Mouse (Mus musculus): Measurements from ENCODE around the gene Trip12. TPM values are rescaled to one million over a fixed set of nuclear protein-coding genes. Genes with fewer than 3 reads are reported as not detected.

The Trip12 gene
- polyA plus RNA-seq, 1 experiment from 2014 or later = 67.4 TPM

DNA sequence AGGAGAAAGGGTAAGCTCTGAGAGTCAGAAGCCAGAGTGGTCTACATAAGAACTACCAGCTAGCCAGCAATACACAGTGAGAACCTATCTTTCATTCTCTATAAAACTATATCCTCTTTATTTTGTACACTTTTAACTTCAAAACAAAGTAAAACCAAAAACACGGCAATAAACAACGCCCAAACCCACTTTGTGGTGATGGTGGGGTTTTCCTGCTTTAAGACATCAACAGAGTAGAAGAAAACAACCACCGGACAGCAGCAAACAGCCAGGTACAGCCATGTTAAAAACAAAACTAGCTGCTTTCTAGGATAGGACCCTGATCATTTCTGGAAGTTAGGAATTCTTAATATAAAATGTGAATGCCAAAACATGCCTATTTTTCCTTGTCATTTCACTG is 59.7 kb downstream of the Trip12 start:
- H3K9ac ChIP-seq (replicated peaks; ENCODE audit: low read depth, low read length) = no peak overlapping the region
- 98% methylated on average over 3 of the region's 3 CpGs for WGBS
- H3K9me3 ChIP-seq (ENCODE audit: control insufficient read depth, low read length) = no peaks in the 10 kb centered on the region
- H3K4me1 ChIP-seq (ENCODE audit: control insufficient read depth, insufficient read depth, low read length) = no peaks in the 10 kb centered on the region
- H3K36me3 ChIP-seq (ENCODE audit: control insufficient read depth, insufficient read depth, low read length) = peaks cover 4% of the 10 kb centered on the region
- no peak overlapping the region for H3K4me3 ChIP-seq (ENCODE audit: low read depth, low read length)
- no peak overlapping the region for H3K27ac ChIP-seq (ENCODE audit: low read depth, low read length)
- no peak for ATAC-seq (ENCODE audit: low read depth)
- H3K4me2 ChIP-seq (ENCODE audit: low read depth, low read length) = no peak overlapping the region
- no peaks in the 10 kb centered on the region for H3K27me3 ChIP-seq (ENCODE audit: control insufficient read depth, insufficient read depth, low read length)

DNA sequence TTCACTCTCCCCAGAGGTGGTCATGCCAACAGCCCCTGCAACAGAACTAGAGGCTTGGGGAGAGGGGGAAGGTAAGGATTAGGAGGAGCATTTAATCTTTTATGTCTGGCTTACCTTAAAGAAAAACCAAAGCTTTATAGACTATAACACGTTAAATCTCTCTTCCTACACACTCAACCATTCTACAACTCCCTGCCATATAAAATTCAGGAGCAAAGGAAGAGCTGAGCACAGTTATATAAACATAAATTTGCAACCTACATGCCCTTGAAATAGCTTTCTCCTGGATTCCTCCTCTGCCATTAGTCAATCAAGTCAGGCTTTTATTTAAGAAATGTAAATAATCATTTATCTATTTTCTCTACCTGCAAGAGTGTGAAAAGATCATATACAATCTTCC is 62.9 kb downstream of the Trip12 start:
- no peak overlapping the region for H3K27ac ChIP-seq (ENCODE audit: low read depth, low read length)
- no peaks in the 10 kb centered on the region for H3K4me1 ChIP-seq (ENCODE audit: control insufficient read depth, insufficient read depth, low read length)
- peaks cover 7% of the 10 kb centered on the region; the same call in 1 of the 2 replicates for H3K36me3 ChIP-seq (ENCODE audit: control insufficient read depth, insufficient read depth, low read length)
- no peaks in the 10 kb centered on the region for H3K27me3 ChIP-seq (ENCODE audit: control insufficient read depth, insufficient read depth, low read length)
- 78% methylated on average over 1 of the region's 1 CpGs for WGBS
- no peak overlapping the region for H3K4me2 ChIP-seq (ENCODE audit: low read depth, low read length)
- H3K9ac ChIP-seq (replicated peaks; ENCODE audit: low read depth, low read length) = no peak overlapping the region
- no peak overlapping the region for H3K4me3 ChIP-seq (ENCODE audit: low read depth, low read length)
- no peaks in the 10 kb centered on the region for H3K9me3 ChIP-seq (ENCODE audit: control insufficient read depth, low read length)
- ATAC-seq (ENCODE audit: low read depth) = no peak

DNA sequence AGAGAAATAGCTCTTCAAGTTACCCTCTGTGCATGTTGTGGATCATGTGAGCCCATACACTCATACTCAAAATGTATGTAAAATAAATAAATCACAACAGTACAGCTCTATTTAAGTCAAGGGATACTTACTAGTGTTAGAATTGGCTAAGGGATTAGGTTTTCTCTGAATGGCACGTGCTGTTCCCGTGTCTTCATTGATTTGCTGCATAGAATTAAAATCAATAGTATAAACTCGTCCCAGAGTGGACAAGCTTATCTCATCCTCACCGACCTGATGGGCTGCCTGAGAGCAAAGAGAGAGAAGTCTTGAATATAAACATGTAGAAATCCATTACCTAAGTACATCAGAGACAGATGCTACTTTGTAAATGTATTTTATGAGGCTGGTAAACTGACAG is 81.5 kb downstream of the Trip12 start:
- H3K9me3 ChIP-seq (ENCODE audit: control insufficient read depth, low read length) = no peaks in the 10 kb centered on the region
- no peak for ATAC-seq (ENCODE audit: low read depth)
- H3K27me3 ChIP-seq (ENCODE audit: control insufficient read depth, insufficient read depth, low read length) = no peaks in the 10 kb centered on the region
- H3K27ac ChIP-seq (ENCODE audit: low read depth, low read length) = no peak overlapping the region
- H3K4me2 ChIP-seq (ENCODE audit: low read depth, low read length) = no peak overlapping the region
- no peaks in the 10 kb centered on the region for H3K4me1 ChIP-seq (ENCODE audit: control insufficient read depth, insufficient read depth, low read length)
- H3K36me3 ChIP-seq (ENCODE audit: control insufficient read depth, insufficient read depth, low read length) = peaks cover 48% of the 10 kb centered on the region
- no peak overlapping the region for H3K4me3 ChIP-seq (ENCODE audit: low read depth, low read length)
- H3K9ac ChIP-seq (replicated peaks; ENCODE audit: low read depth, low read length) = no peak overlapping the region
- 90% methylated on average over 4 of the region's 4 CpGs for WGBS

DNA sequence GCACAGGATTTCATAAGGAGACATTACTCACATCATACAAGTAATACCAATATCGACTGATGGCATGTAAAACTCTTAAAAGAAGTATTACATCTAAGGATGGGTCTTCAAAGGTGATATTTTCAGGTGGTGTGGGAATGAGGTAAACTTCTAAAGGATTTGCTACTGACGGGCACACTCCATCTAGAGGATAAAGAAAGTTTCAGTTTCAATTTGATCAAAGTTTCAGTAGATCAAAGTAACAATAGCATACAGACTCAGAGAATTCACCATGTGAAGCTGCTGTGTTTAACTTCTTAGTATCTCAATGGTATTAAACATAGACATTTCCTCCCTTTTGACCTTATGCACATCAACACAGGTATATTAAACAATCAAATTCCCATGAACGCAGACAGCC is 98.2 kb downstream of the Trip12 start:
- Histone ChIP-seq H3K4me2 (ENCODE audit: low read depth, low read length) (no peak overlapping the region), H3K9me3 (ENCODE audit: control insufficient read depth, low read length) (no peaks in the 10 kb centered on the region), H3K36me3 (ENCODE audit: control insufficient read depth, insufficient read depth, low read length) (peaks cover 37% of the 10 kb centered on the region), H3K27me3 (ENCODE audit: control insufficient read depth, insufficient read depth, low read length) (no peaks in the 10 kb centered on the region), H3K9ac (replicated peaks; ENCODE audit: low read depth, low read length) (no peak overlapping the region), H3K4me1 (ENCODE audit: control insufficient read depth, insufficient read depth, low read length) (no peaks in the 10 kb centered on the region), H3K4me3 (ENCODE audit: low read depth, low read length) (no peak overlapping the region), H3K27ac (ENCODE audit: low read depth, low read length) (no peak overlapping the region)
- WGBS = 95% methylated on average over 3 of the region's 3 CpGs
- ATAC-seq (ENCODE audit: low read depth) = no peak

DNA sequence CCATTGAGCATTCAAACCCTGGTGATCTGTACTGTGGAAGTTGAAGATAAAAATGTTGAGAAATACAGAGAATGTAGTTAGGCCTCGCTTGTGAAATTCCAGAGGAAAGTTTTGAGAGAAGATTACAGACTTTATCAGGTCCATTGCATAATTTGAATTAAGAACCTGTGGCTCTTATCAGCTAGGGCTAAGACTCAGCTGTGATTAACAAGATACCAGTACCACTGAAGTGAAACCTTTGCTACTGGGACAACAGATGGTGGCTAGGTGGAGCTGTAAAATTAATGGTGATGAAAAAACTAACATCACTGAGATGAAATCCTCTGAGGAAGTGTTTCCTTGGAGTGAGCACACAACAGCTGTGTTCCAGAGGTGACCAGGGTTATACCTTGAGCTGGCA is 100.2 kb downstream of the Trip12 start:
- no peak overlapping the region for H3K4me3 ChIP-seq (ENCODE audit: low read depth, low read length)
- H3K4me2 ChIP-seq (ENCODE audit: low read depth, low read length) = no peak overlapping the region
- no peaks in the 10 kb centered on the region for H3K27me3 ChIP-seq (ENCODE audit: control insufficient read depth, insufficient read depth, low read length)
- no peak overlapping the region for H3K27ac ChIP-seq (ENCODE audit: low read depth, low read length)
- WGBS = 96% methylated on average over 1 of the region's 1 CpGs
- ATAC-seq (ENCODE audit: low read depth) = no peak
- H3K36me3 ChIP-seq (ENCODE audit: control insufficient read depth, insufficient read depth, low read length) = peaks cover 39% of the 10 kb centered on the region
- no peak overlapping the region for H3K9ac ChIP-seq (replicated peaks; ENCODE audit: low read depth, low read length)
- H3K4me1 ChIP-seq (ENCODE audit: control insufficient read depth, insufficient read depth, low read length) = no peaks in the 10 kb centered on the region
- no peaks in the 10 kb centered on the region for H3K9me3 ChIP-seq (ENCODE audit: control insufficient read depth, low read length)

DNA sequence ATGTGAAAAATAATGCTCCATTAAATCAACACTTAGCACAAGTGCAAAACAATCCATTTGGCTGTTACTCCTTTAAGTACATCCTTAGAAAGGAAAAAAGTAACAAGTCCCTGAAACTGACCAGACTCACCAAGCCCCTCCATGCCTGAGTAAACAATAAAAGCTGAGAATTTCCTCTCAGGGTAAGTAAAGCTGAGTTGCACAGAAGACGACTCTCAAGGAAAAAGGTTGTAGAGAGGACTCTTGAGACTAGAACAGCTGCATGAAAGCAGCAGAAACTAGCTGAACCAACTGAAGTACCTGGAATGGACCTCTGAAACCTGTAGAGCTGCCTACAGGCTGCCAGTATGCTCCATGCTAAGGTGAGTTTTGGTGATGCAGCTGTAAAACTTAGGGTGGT is 103.2 kb downstream of the Trip12 start:
- no peak overlapping the region for H3K9ac ChIP-seq (replicated peaks; ENCODE audit: low read depth, low read length)
- no peak overlapping the region for H3K4me3 ChIP-seq (ENCODE audit: low read depth, low read length)
- no peak overlapping the region for H3K27ac ChIP-seq (ENCODE audit: low read depth, low read length)
- H3K4me2 ChIP-seq (ENCODE audit: low read depth, low read length) = no peak overlapping the region
- no peak for ATAC-seq (ENCODE audit: low read depth)
- 65% methylated on average over 1 of the region's 1 CpGs for WGBS
- H3K36me3 ChIP-seq (ENCODE audit: control insufficient read depth, insufficient read depth, low read length) = peaks cover 30% of the 10 kb centered on the region
- no peaks in the 10 kb centered on the region for H3K9me3 ChIP-seq (ENCODE audit: control insufficient read depth, low read length)
- H3K4me1 ChIP-seq (ENCODE audit: control insufficient read depth, insufficient read depth, low read length) = no peaks in the 10 kb centered on the region
- H3K27me3 ChIP-seq (ENCODE audit: control insufficient read depth, insufficient read depth, low read length) = no peaks in the 10 kb centered on the region

DNA sequence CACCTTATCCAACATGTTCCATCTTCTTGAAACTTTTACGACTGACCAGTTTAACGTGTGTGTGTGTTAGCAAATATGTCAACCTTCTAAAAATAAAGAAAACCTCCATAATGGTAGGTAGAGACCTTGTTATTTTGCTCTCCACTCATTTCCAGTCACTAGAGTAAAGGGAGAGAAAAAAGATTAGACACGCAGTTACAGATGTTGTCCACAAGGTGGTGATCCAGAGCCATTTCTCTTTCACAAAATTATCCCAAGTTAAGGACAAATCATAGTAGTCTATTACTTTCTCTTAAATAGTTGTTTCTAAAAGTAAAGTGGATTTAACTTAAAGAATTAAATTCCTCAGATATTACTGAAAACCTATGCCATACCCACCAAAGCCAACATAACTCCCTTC is 106.5 kb downstream of the Trip12 start:
- Histone ChIP-seq H3K4me1 (ENCODE audit: control insufficient read depth, insufficient read depth, low read length) (no peaks in the 10 kb centered on the region), H3K4me3 (ENCODE audit: low read depth, low read length) (no peak overlapping the region), H3K27ac (ENCODE audit: low read depth, low read length) (no peak overlapping the region), H3K4me2 (ENCODE audit: low read depth, low read length) (no peak overlapping the region), H3K9ac (replicated peaks; ENCODE audit: low read depth, low read length) (no peak overlapping the region), H3K36me3 (ENCODE audit: control insufficient read depth, insufficient read depth, low read length) (peaks cover 19% of the 10 kb centered on the region; the same call in 1 of the 2 replicates), H3K9me3 (ENCODE audit: control insufficient read depth, low read length) (no peaks in the 10 kb centered on the region), H3K27me3 (ENCODE audit: control insufficient read depth, insufficient read depth, low read length) (no peaks in the 10 kb centered on the region)
- WGBS = 67% methylated on average over 3 of the region's 3 CpGs
- no peak for ATAC-seq (ENCODE audit: low read depth)

DNA sequence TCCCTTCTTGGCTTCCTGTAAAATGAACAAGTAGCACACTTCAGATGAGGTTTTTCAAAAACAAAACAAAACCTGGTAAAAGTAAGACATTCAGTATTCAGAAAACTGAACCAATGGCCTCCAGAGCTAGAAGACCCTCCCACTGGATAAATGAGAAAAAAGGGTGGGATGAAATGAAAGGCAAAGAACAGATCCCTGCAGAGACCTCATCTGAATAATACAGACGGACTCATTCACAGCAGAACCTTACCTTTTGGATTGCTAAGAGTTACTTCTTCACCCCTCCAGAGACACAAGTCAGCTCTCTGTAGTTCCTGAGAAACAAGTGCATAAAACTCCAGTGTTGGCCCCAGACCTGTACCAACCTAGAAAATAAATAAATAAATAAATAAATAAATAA is 108.6 kb downstream of the Trip12 start:
- no peaks in the 10 kb centered on the region for H3K9me3 ChIP-seq (ENCODE audit: control insufficient read depth, low read length)
- H3K27me3 ChIP-seq (ENCODE audit: control insufficient read depth, insufficient read depth, low read length) = no peaks in the 10 kb centered on the region
- peaks cover 14% of the 10 kb centered on the region; the same call in 1 of the 2 replicates for H3K36me3 ChIP-seq (ENCODE audit: control insufficient read depth, insufficient read depth, low read length)
- H3K4me1 ChIP-seq (ENCODE audit: control insufficient read depth, insufficient read depth, low read length) = no peaks in the 10 kb centered on the region
- H3K4me3 ChIP-seq (ENCODE audit: low read depth, low read length) = no peak overlapping the region
- ATAC-seq (ENCODE audit: low read depth) = no peak
- H3K4me2 ChIP-seq (ENCODE audit: low read depth, low read length) = no peak overlapping the region
- WGBS = 79% methylated on average over 1 of the region's 1 CpGs
- no peak overlapping the region for H3K27ac ChIP-seq (ENCODE audit: low read depth, low read length)
- no peak overlapping the region for H3K9ac ChIP-seq (replicated peaks; ENCODE audit: low read depth, low read length)

DNA sequence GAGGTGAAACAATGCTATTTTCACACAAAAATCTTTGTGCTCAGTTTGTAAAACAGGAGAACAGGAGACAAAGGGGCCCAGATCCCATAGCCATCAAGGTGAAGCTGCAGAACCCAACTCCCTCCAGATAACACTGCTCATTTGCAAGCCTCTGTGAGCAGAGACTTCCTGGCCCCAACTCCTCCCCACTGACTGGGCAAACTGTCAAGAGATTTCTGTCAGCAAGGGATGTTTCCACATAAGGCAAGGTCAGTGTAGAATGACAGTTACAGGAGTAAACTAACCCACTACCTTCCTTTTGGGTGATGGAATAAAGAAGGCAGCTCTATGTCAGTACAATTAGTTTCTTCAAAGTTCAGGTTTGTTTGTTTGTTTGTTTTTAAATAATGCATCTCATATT is 117.5 kb downstream of the Trip12 start:
- no peaks in the 10 kb centered on the region for H3K9me3 ChIP-seq (ENCODE audit: control insufficient read depth, low read length)
- peaks cover 22% of the 10 kb centered on the region for H3K36me3 ChIP-seq (ENCODE audit: control insufficient read depth, insufficient read depth, low read length)
- no peak overlapping the region for H3K4me3 ChIP-seq (ENCODE audit: low read depth, low read length)
- H3K4me2 ChIP-seq (ENCODE audit: low read depth, low read length) = no peak overlapping the region
- H3K27ac ChIP-seq (ENCODE audit: low read depth, low read length) = no peak overlapping the region
- H3K4me1 ChIP-seq (ENCODE audit: control insufficient read depth, insufficient read depth, low read length) = no peaks in the 10 kb centered on the region
- no peak for ATAC-seq (ENCODE audit: low read depth)
- no peak overlapping the region for H3K9ac ChIP-seq (replicated peaks; ENCODE audit: low read depth, low read length)
- H3K27me3 ChIP-seq (ENCODE audit: control insufficient read depth, insufficient read depth, low read length) = no peaks in the 10 kb centered on the region

DNA sequence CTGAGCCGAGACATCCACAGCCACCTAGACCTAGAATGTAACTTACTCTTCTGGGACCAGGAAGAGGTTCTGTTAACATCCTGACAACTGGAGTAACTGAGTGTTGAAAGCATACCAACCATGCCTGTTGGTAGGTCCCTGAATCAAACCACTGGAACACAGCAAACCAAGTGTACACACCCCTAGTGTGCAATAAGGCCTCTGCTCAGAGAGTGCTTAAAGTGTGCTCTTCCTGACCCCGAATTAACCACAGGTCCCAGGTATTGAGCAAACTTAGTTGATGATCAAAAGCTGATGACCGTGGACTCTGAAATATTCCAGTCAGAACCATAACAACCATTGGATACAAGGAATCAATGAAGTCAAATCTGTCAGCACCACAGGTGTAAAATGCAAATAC is 117.9 kb downstream of the Trip12 start:
- Histone ChIP-seq H3K36me3 (ENCODE audit: control insufficient read depth, insufficient read depth, low read length) (peaks cover 22% of the 10 kb centered on the region), H3K27me3 (ENCODE audit: control insufficient read depth, insufficient read depth, low read length) (no peaks in the 10 kb centered on the region), H3K9ac (replicated peaks; ENCODE audit: low read depth, low read length) (no peak overlapping the region), H3K27ac (ENCODE audit: low read depth, low read length) (no peak overlapping the region), H3K4me2 (ENCODE audit: low read depth, low read length) (no peak overlapping the region), H3K9me3 (ENCODE audit: control insufficient read depth, low read length) (no peaks in the 10 kb centered on the region), H3K4me3 (ENCODE audit: low read depth, low read length) (no peak overlapping the region), H3K4me1 (ENCODE audit: control insufficient read depth, insufficient read depth, low read length) (no peaks in the 10 kb centered on the region)
- whole genome bisulfite sequencing = 96% methylated on average over 3 of the region's 3 CpGs
- ATAC-seq (ENCODE audit: low read depth) = no peak
